Mouse (Mus musculus) spleen, postnatal 4 days (tissue): ENCODE measurements around the gene Pfpl.

Experiments used
- DNase-seq, 2 experiments: peaks; one replicate each; pipeline ENCODE4 v3.0.0; 2022; ENCODE audit warnings: low spot score in 2 of 2

Gene Pfpl

GRCm38 (mm10) chr19:12427605-12428004 lies at the start of gene Pfpl:
Pfpl (plus strand) TSS chr19:12427905.
- DNase-seq: no peak

GRCm38 (mm10) chr19:12386979-12387378 lies 40.7 kb upstream of the Pfpl start, which contains the start of gene Olfr1440:
Olfr1440 (plus strand) TSS chr19:12387279.
- no peak for DNase-seq

- DNase-seq: no peak
Observed at GRCm38 (mm10) chr19:12413737-12414136, 14.0 kb upstream of the Pfpl start.

- no peak for DNase-seq
Observed at GRCm38 (mm10) chr19:12417361-12417760, 10.3 kb upstream of the Pfpl start, which contains the start of gene Olfr1441. Olfr1441 (plus strand) TSS chr19:12417433.

- no peak for DNase-seq
Observed at GRCm38 (mm10) chr19:12418312-12418711, 9.4 kb upstream of the Pfpl start.

GRCm38 (mm10) chr19:12420555-12420954 lies 7.2 kb upstream of the Pfpl start:
- no peak for DNase-seq

GRCm38 (mm10) chr19:12421680-12422079 lies 6.0 kb upstream of the Pfpl start:
- no peak for DNase-seq

GRCm38 (mm10) chr19:12427101-12427500 lies 604 bp upstream of the Pfpl start:
- DNase-seq: no peak

GRCm38 (mm10) chr19:12433033-12433432 lies 5.3 kb downstream of the Pfpl start:
- DNase-seq: peak in 1 of 2 experiments; percentile 23

- DNase-seq: no peak
Observed at GRCm38 (mm10) chr19:12435011-12435416, 7.3 kb downstream of the Pfpl start.

GRCm38 (mm10) chr19:12435750-12436524 lies 8.2 kb downstream of the Pfpl start:
- peak in 1 of 2 experiments; percentile 56 for DNase-seq

GRCm38 (mm10) chr19:12439581-12439980 lies 11.9 kb downstream of the Pfpl start:
- no peak for DNase-seq

- DNase-seq: no peak
Observed at GRCm38 (mm10) chr19:12440103-12440725, 12.5 kb downstream of the Pfpl start.

- no peak for DNase-seq
Observed at GRCm38 (mm10) chr19:12442560-12442959, 14.9 kb downstream of the Pfpl start.

- DNase-seq: no peak
Observed at GRCm38 (mm10) chr19:12445014-12445413, 17.3 kb downstream of the Pfpl start.

- DNase-seq: peak in 1 of 2 experiments; percentile 48
Observed at GRCm38 (mm10) chr19:12457401-12458066, 29.8 kb downstream of the Pfpl start.

- DNase-seq: no peak
Observed at GRCm38 (mm10) chr19:12459516-12459915, 31.8 kb downstream of the Pfpl start.

- no peak for DNase-seq
Observed at GRCm38 (mm10) chr19:12460282-12461249, 32.9 kb downstream of the Pfpl start, which contains the start of gene Mpeg1. Mpeg1 (plus strand) TSS chr19:12460779.

- peak; percentile 9 to 56 for DNase-seq
Observed at GRCm38 (mm10) chr19:12462851-12463721, 35.4 kb downstream of the Pfpl start.

GRCm38 (mm10) chr19:12463722-12464035 lies 36.0 kb downstream of the Pfpl start:
- peak; percentile 13 to 57 for DNase-seq
